Mouse (Mus musculus) E14TG2a.4 (cell line): Measurements from ENCODE around the gene Podxl2.

ENCODE experiments used
- CTCF ChIP-seq: conservative IDR thresholded peaks from 2 replicates; pipeline ENCODE4 v1.5.1; 2014; ENCODE audit warnings: low read length
- NANOG ChIP-seq: IDR thresholded peaks from 2 replicates; pipeline ENCODE4 v1.6.1; 2014; ENCODE audit warnings: borderline replicate concordance, low read length, mixed read lengths
- POU5F1 ChIP-seq: IDR thresholded peaks from 2 replicates; pipeline ENCODE4 v1.6.1; 2014; ENCODE audit warnings: low read length, borderline replicate concordance

- no peak for TF ChIP-seq CTCF
- no peak for TF ChIP-seq POU5F1
- no peak for TF ChIP-seq NANOG
These were observed 14.7 kb upstream of the Podxl2 start for GRCm38 (mm10) chr6:88889410-88890042.
